Mouse (Mus musculus): ENCODE results near the gene Anxa2. TPM values are rescaled to one million over a fixed set of nuclear protein-coding genes. Genes with fewer than 3 reads are reported as not detected.

Anxa2 gene
- 185 and 198 TPM in 2 replicates for polyA plus RNA-seq (2015; fragmentation: Nextera tagmentation; extraction: Ambion mirVana)

- 10% methylated on average over 37 of the region's 37 CpGs for WGBS (ENCODE audit: insufficient replicate concordance)
- H3K4me1 ChIP-seq (ENCODE audit: control insufficient read depth, low read depth, low read length) = peaks cover 10% of the 10 kb centered on the region
- peak within 1 kb of the TSS; percentile 80 for H3K27ac ChIP-seq (ENCODE audit: low read length)
Measured at GRCm38 (mm10) chr9:69453066-69453900, at the start of gene Anxa2. TSS of gene Anxa2 (plus strand) at chr9:69453620.

GRCm38 (mm10) chr9:69404671-69405070 is 48.7 kb upstream of the Anxa2 start:
- H3K9ac ChIP-seq (ENCODE audit: low read depth, low read length) = no peak overlapping the region
- H3K27ac ChIP-seq (ENCODE audit: low read length) = no peak overlapping the region
- no peak for ATAC-seq (ENCODE audit: low read depth)
- no peaks in the 10 kb centered on the region; the same call in 1 of the 2 replicates for H3K36me3 ChIP-seq (ENCODE audit: control insufficient read depth, insufficient read depth)
- no peak overlapping the region for H3K4me2 ChIP-seq (ENCODE audit: low read depth, low read length)
- no peaks in the 10 kb centered on the region for H3K4me1 ChIP-seq (ENCODE audit: control insufficient read depth, low read depth, low read length)
- no peaks in the 10 kb centered on the region for H3K9me3 ChIP-seq (replicated peaks; ENCODE audit: control insufficient read depth, low read length)
- H3K27me3 ChIP-seq (ENCODE audit: control insufficient read depth, insufficient read depth, low read depth, low read length) = no peaks in the 10 kb centered on the region
- H3K4me3 ChIP-seq (ENCODE audit: low read depth, low read length) = no peak overlapping the region
- WGBS (ENCODE audit: insufficient replicate concordance) = 73% methylated on average over 6 of the region's 6 CpGs

More at GRCm38 (mm10) chr9:69453066-69453900, at the start of gene Anxa2:
- Histone ChIP-seq H3K4me2 (ENCODE audit: low read depth, low read length) (peak within 1 kb of the TSS; percentile 39), H3K4me3 (ENCODE audit: low read depth, low read length) (peak within 1 kb of the TSS; percentile 57), H3K36me3 (ENCODE audit: control insufficient read depth, insufficient read depth) (no peaks in the 10 kb centered on the region), H3K27me3 (ENCODE audit: control insufficient read depth, insufficient read depth, low read depth, low read length) (peaks cover 4% of the 10 kb centered on the region; the same call in 1 of the 2 replicates), H3K9ac (ENCODE audit: low read depth, low read length) (peak within 1 kb of the TSS; percentile 67), H3K9me3 (replicated peaks; ENCODE audit: control insufficient read depth, low read length) (no peaks in the 10 kb centered on the region)
- peak; percentile 93 for ATAC-seq (ENCODE audit: low read depth)

DNA sequence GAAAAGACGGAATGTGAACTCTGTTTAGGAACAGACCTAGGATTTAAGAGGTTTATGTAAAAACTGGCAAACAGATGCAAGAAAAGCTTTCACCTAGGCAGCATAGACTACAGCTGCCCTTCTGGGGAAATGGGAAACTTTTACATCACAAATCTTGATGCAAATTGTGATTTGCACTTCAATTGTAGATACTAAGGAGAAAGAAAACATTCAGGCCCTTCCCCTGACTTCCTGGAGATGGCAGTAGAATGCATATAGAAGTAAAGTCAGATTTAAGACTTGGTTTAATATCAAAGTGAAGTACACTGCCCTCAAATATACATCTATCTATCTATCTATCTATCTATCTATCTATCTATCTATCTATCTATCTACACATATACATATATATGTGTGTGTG is 33.9 kb upstream of the Anxa2 start:
- H3K4me1 ChIP-seq (ENCODE audit: control insufficient read depth, low read depth, low read length) = no peaks in the 10 kb centered on the region
- no peak for ATAC-seq (ENCODE audit: low read depth)
- no peak overlapping the region for H3K27ac ChIP-seq (ENCODE audit: low read length)
- H3K36me3 ChIP-seq (ENCODE audit: control insufficient read depth, insufficient read depth) = peaks cover 5% of the 10 kb centered on the region; the same call in 1 of the 2 replicates
- no peak overlapping the region for H3K9ac ChIP-seq (ENCODE audit: low read depth, low read length)
- H3K4me2 ChIP-seq (ENCODE audit: low read depth, low read length) = no peak overlapping the region
- no peak overlapping the region for H3K4me3 ChIP-seq (ENCODE audit: low read depth, low read length)
- H3K27me3 ChIP-seq (ENCODE audit: control insufficient read depth, insufficient read depth, low read depth, low read length) = no peaks in the 10 kb centered on the region
- WGBS (ENCODE audit: insufficient replicate concordance) = 95% methylated on average over 1 of the region's 1 CpGs
- H3K9me3 ChIP-seq (replicated peaks; ENCODE audit: control insufficient read depth, low read length) = no peaks in the 10 kb centered on the region

DNA sequence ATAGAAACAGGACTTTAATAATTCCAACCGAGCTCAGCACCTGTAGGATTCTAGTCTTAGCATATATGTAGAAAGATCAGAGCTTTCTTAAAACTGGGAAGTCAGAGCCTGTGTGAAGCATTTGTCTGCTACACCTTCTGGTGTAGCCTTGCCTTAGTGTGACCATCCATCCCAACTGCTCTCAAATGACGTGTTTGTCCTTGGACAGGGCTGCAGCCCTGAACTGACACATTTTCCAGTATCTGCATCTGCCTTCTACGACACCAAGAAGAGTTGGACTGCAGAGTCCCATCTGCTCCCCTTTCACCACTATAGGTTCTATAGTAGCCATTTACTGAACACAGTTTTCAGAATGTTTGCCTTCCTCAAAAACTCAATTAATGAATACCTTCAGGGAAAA is 22.9 kb upstream of the Anxa2 start:
- H3K36me3 ChIP-seq (ENCODE audit: control insufficient read depth, insufficient read depth) = peaks cover 9% of the 10 kb centered on the region; the same call in 1 of the 2 replicates
- whole genome bisulfite sequencing (ENCODE audit: insufficient replicate concordance) = 78% methylated on average over 3 of the region's 3 CpGs
- H3K4me2 ChIP-seq (ENCODE audit: low read depth, low read length) = no peak overlapping the region
- no peak overlapping the region for H3K27ac ChIP-seq (ENCODE audit: low read length)
- H3K9ac ChIP-seq (ENCODE audit: low read depth, low read length) = no peak overlapping the region
- no peaks in the 10 kb centered on the region for H3K27me3 ChIP-seq (ENCODE audit: control insufficient read depth, insufficient read depth, low read depth, low read length)
- H3K4me1 ChIP-seq (ENCODE audit: control insufficient read depth, low read depth, low read length) = no peaks in the 10 kb centered on the region
- no peaks in the 10 kb centered on the region for H3K9me3 ChIP-seq (replicated peaks; ENCODE audit: control insufficient read depth, low read length)
- no peak for ATAC-seq (ENCODE audit: low read depth)
- no peak overlapping the region for H3K4me3 ChIP-seq (ENCODE audit: low read depth, low read length)

GRCm38 (mm10) chr9:69431863-69432555 is 21.4 kb upstream of the Anxa2 start:
- Histone ChIP-seq H3K9ac (ENCODE audit: low read depth, low read length) (no peak overlapping the region), H3K9me3 (replicated peaks; ENCODE audit: control insufficient read depth, low read length) (no peaks in the 10 kb centered on the region), H3K4me3 (ENCODE audit: low read depth, low read length) (no peak overlapping the region), H3K27me3 (ENCODE audit: control insufficient read depth, insufficient read depth, low read depth, low read length) (no peaks in the 10 kb centered on the region), H3K36me3 (ENCODE audit: control insufficient read depth, insufficient read depth) (peaks cover 9% of the 10 kb centered on the region; the same call in 1 of the 2 replicates), H3K27ac (ENCODE audit: low read length) (no peak overlapping the region), H3K4me2 (ENCODE audit: low read depth, low read length) (no peak overlapping the region), H3K4me1 (ENCODE audit: control insufficient read depth, low read depth, low read length) (no peaks in the 10 kb centered on the region; the same call in 1 of the 2 replicates)
- ATAC-seq (ENCODE audit: low read depth) = no peak
- 79% methylated on average over 6 of the region's 6 CpGs for WGBS (ENCODE audit: insufficient replicate concordance)

- Histone ChIP-seq H3K4me1 (ENCODE audit: control insufficient read depth, low read depth, low read length) (peaks cover 3% of the 10 kb centered on the region), H3K4me2 (ENCODE audit: low read depth, low read length) (no peak overlapping the region), H3K4me3 (ENCODE audit: low read depth, low read length) (no peak overlapping the region), H3K9ac (ENCODE audit: low read depth, low read length) (no peak overlapping the region), H3K27ac (ENCODE audit: low read length) (peak overlapping the region; percentile 69; the same call in 1 of the 2 replicates), H3K27me3 (ENCODE audit: control insufficient read depth, insufficient read depth, low read depth, low read length) (no peaks in the 10 kb centered on the region), H3K9me3 (replicated peaks; ENCODE audit: control insufficient read depth, low read length) (no peaks in the 10 kb centered on the region), H3K36me3 (ENCODE audit: control insufficient read depth, insufficient read depth) (peaks cover 6% of the 10 kb centered on the region; the same call in 1 of the 2 replicates)
- WGBS (ENCODE audit: insufficient replicate concordance) = 66% methylated on average over 10 of the region's 10 CpGs
- ATAC-seq (ENCODE audit: low read depth) = peak; percentile 55; the same call in 1 of the 2 replicates
Measured at GRCm38 (mm10) chr9:69435194-69435593, 18.2 kb upstream of the Anxa2 start.

DNA sequence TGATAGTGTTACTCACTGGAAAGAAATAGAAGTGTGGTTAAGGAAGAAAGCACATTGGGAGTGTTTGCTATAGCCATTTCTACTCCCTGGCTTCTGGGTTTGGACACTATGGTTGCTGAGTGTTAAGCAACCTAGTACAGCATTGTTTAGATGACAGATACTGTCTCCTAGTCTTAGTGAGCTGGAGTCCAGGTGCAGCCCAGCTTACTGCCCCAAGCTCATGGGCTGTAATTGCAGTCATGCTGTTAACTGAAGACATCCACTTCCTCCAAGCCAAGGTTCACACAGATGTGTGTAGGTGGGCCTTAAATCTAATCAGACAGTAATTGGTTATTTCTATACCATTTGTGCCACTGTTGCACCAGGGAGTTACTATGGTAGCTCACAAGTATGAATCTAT is 17.8 kb upstream of the Anxa2 start:
- no peak overlapping the region for H3K4me2 ChIP-seq (ENCODE audit: low read depth, low read length)
- H3K36me3 ChIP-seq (ENCODE audit: control insufficient read depth, insufficient read depth) = peaks cover 6% of the 10 kb centered on the region; the same call in 1 of the 2 replicates
- H3K4me1 ChIP-seq (ENCODE audit: control insufficient read depth, low read depth, low read length) = peaks cover 3% of the 10 kb centered on the region
- peak overlapping the region; percentile 69; the same call in 1 of the 2 replicates for H3K27ac ChIP-seq (ENCODE audit: low read length)
- no peaks in the 10 kb centered on the region for H3K9me3 ChIP-seq (replicated peaks; ENCODE audit: control insufficient read depth, low read length)
- no peak overlapping the region for H3K4me3 ChIP-seq (ENCODE audit: low read depth, low read length)
- H3K27me3 ChIP-seq (ENCODE audit: control insufficient read depth, insufficient read depth, low read depth, low read length) = no peaks in the 10 kb centered on the region
- H3K9ac ChIP-seq (ENCODE audit: low read depth, low read length) = no peak overlapping the region
- ATAC-seq (ENCODE audit: low read depth) = 0 out of 2 replicates have a peak, but pooled peaks have one; percentile 30

DNA sequence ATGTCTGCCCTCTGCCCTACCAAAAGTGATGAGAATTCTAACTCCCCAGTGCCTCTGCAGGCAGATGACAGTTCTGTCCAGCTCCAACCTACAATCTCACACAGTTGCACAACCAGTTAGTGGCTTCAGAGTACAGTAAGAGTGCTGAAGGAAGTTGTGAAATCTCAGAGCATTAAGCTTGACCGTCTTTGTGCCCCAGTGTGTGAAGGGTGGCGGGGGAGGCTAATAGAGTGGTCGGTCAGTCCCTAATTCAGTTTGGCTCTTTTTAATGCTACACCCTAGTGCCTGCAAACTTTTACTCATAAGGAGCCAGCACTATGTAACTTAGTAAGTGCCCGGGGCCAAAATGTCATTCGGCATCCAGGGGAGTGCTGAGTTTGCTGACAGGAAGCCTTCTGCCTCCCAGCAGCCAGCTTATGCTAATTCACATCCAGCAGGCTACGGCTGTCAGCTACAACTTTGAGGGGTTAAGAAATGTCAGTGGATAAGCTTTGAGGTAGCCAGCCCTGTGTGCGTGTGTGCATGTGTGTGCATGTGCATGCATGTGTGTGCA is 13.5 kb upstream of the Anxa2 start:
- peak overlapping the region; percentile 71 for H3K27ac ChIP-seq (ENCODE audit: low read length)

More for the DNA sequence above, 13.5 kb upstream of the Anxa2 start:
- 21% methylated on average over 7 of the region's 7 CpGs for WGBS (ENCODE audit: insufficient replicate concordance)
- Histone ChIP-seq H3K9me3 (replicated peaks; ENCODE audit: control insufficient read depth, low read length) (no peaks in the 10 kb centered on the region), H3K9ac (ENCODE audit: low read depth, low read length) (no peak overlapping the region), H3K36me3 (ENCODE audit: control insufficient read depth, insufficient read depth) (no peaks in the 10 kb centered on the region), H3K4me3 (ENCODE audit: low read depth, low read length) (no peak overlapping the region), H3K4me2 (ENCODE audit: low read depth, low read length) (peak overlapping the region; percentile 32), H3K4me1 (ENCODE audit: control insufficient read depth, low read depth, low read length) (peaks cover 3% of the 10 kb centered on the region), H3K27me3 (ENCODE audit: control insufficient read depth, insufficient read depth, low read depth, low read length) (no peaks in the 10 kb centered on the region)
- ATAC-seq (ENCODE audit: low read depth) = peak; percentile 78
